Mouse (Mus musculus): ENCODE data around the gene Tmem50a.

DNA sequence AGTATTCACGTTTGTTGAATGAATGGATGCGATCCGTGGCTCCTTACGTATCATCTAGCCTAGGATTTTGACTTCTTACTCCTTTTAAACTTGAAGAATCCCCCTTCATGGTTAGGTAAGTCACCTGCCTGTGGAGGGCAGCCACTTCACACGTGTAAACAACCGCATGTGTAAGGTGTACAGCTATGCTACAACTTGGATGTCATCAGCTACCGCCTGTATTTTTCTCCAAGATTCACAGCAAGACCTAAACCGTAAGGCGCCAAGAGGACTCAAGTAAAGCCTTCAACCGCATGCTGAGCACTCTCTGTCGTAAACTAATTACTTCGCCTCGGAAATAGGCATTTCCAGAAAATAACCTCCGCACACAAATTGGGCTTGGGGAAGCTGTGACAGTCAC is 62.9 kb downstream of the Tmem50a start:
- TF ChIP-seq FLI1 (IDR thresholded peaks at IDR 0.05; ENCODE audit: low read length) (no peak), GATA1 (IDR thresholded peaks at IDR 0.05; ENCODE audit: borderline replicate concordance, low read length) (no peak)
